Mouse (Mus musculus): ENCODE measurements around the gene Sfxn3. TPM values are rescaled to one million over a fixed set of nuclear protein-coding genes. Genes with fewer than 3 reads are reported as not detected.

Gene Sfxn3
- polyA plus RNA-seq, 1 experiment = 10.2 TPM

- no peak for DNase-seq (ENCODE audit: low read depth, low spot score)
- 78% methylated on average over 7 of the region's 7 CpGs for WGBS
Measured at GRCm38 (mm10) chr19:45067758-45068510, 20.6 kb downstream of the Sfxn3 start.

GRCm38 (mm10) chr19:45073871-45074542 lies 26.7 kb downstream of the Sfxn3 start:
- no peak for DNase-seq (ENCODE audit: low read depth, low spot score)
- WGBS = 6% methylated on average over 20 of the region's 20 CpGs

- DNase-seq (ENCODE audit: low read depth, low spot score) = no peak
- under 1% methylated on average over 45 of the region's 45 CpGs for WGBS
Measured at GRCm38 (mm10) chr19:45074580-45075322, 27.4 kb downstream of the Sfxn3 start, which contains the start of gene Kazald1. Kazald1 (plus strand) TSS chr19:45075241.

- no peak for DNase-seq (ENCODE audit: low read depth, low spot score)
- WGBS = 1% methylated on average over 32 of the region's 32 CpGs
Measured at GRCm38 (mm10) chr19:45075323-45076035, 28.2 kb downstream of the Sfxn3 start.

GRCm38 (mm10) chr19:45076036-45076575 lies 28.8 kb downstream of the Sfxn3 start:
- DNase-seq (ENCODE audit: low read depth, low spot score) = no peak
- 25% methylated on average over 17 of the region's 17 CpGs for WGBS

GRCm38 (mm10) chr19:45076586-45077510 lies 29.5 kb downstream of the Sfxn3 start:
- DNase-seq (ENCODE audit: low read depth, low spot score) = no peak
- WGBS = 2% methylated on average over 62 of the region's 62 CpGs

GRCm38 (mm10) chr19:45077742-45078645 lies 30.7 kb downstream of the Sfxn3 start:
- DNase-seq (ENCODE audit: low read depth, low spot score) = no peak
- WGBS = 30% methylated on average over 20 of the region's 20 CpGs

- 14% methylated on average over 17 of the region's 17 CpGs for WGBS
- DNase-seq (ENCODE audit: low read depth, low spot score) = no peak
Measured at GRCm38 (mm10) chr19:45078971-45079764, 31.9 kb downstream of the Sfxn3 start.

- under 1% methylated on average over 45 of the region's 45 CpGs for WGBS
- DNase-seq (ENCODE audit: low read depth, low spot score) = no peak
Measured at GRCm38 (mm10) chr19:45079769-45080515, 32.6 kb downstream of the Sfxn3 start.

- no peak for DNase-seq (ENCODE audit: low read depth, low spot score)
- 6% methylated on average over 17 of the region's 17 CpGs for WGBS
Measured at GRCm38 (mm10) chr19:45080711-45081110, 33.4 kb downstream of the Sfxn3 start.

- WGBS = 2% methylated on average over 5 of the region's 5 CpGs
- DNase-seq (ENCODE audit: low read depth, low spot score) = no peak
Measured at GRCm38 (mm10) chr19:45081279-45081678, 34.0 kb downstream of the Sfxn3 start.

GRCm38 (mm10) chr19:45081841-45082550 lies 34.7 kb downstream of the Sfxn3 start:
- WGBS = 12% methylated on average over 11 of the region's 11 CpGs
- no peak for DNase-seq (ENCODE audit: low read depth, low spot score)

GRCm38 (mm10) chr19:45097868-45098267 lies 50.6 kb downstream of the Sfxn3 start:
- 16% methylated on average over 11 of the region's 11 CpGs for WGBS

GRCm38 (mm10) chr19:45100486-45101270 lies 53.4 kb downstream of the Sfxn3 start:
- no peak for DNase-seq (ENCODE audit: low read depth, low spot score)
- WGBS = 46% methylated on average over 8 of the region's 8 CpGs

More at GRCm38 (mm10) chr19:45097868-45098267, 50.6 kb downstream of the Sfxn3 start:
- DNase-seq (ENCODE audit: low read depth, low spot score) = no peak

GRCm38 (mm10) chr19:45105591-45105990 lies 58.3 kb downstream of the Sfxn3 start:
- WGBS = 33% methylated on average over 1 of the region's 1 CpGs
- no peak for DNase-seq (ENCODE audit: low read depth, low spot score)
